ENCODE assay signal across 14 mouse cellular contexts in genomic region chr19:28608747-28609146, GRCm38 (mm10).
DNase-seq lines count a peak whose midpoint lies in the region; ATAC-seq and TF ChIP-seq lines count a peak whose summit lies in the region.
"Had no signal": no experiment of that assay in that cellular context is flagged by ENCODE, and none has a peak within 500 bp of the region (broad histone marks: within the 10 kb centered on the region; RNA-seq: fewer than 3 reads in every experiment).

No protein-coding gene starts in this region.

- WGBS in embryonic facial prominence, embryonic 13.5 days = 53% methylated on average over 5 of the region's 5 CpGs
- WGBS in hindbrain, embryonic 14.5 days = 26% methylated on average over 5 of the region's 5 CpGs
- WGBS in midbrain, postnatal 0 days = 27% methylated on average over 5 of the region's 5 CpGs

- peak; percentile 16 for DNase-seq in left cerebral cortex, postnatal 4 days
- DNase-seq in left cerebral cortex, adult 2 months (ENCODE audit: extremely low spot score in 1 of 2, low spot score in 2 of 2) = no peak
- DNase-seq in hindbrain, embryonic 14.5 days (ENCODE audit: low spot score) = no peak
- DNase-seq in midbrain, postnatal 0 days (ENCODE audit: low spot score) = peak; percentile 69
- DNase-seq in adrenal gland, postnatal 25 days = no peak
- DNase-seq in thymus, postnatal 36 days = no peak
- DNase-seq in urinary bladder, postnatal 25 days (ENCODE audit: low spot score) = no peak
- DNase-seq: cerebellum, adult 9-10 months; kidney, postnatal 14 days; lung, postnatal 14 days; thymus, postnatal 25 days had no signal

- TF ChIP-seq CTCF in left cerebral cortex, adult 2 months (IDR thresholded peaks at IDR 0.05) = no peak
- no peak for TF ChIP-seq CTCF in midbrain, postnatal 0 days (IDR thresholded peaks at IDR 0.05)

- H3K4me1 ChIP-seq in embryonic facial prominence, embryonic 13.5 days = peaks cover 29% of the 10 kb centered on the region
- H3K4me1 ChIP-seq in hindbrain, embryonic 14.5 days (replicated peaks; ENCODE audit: control insufficient read depth, insufficient read depth, low read length) = no peaks in the 10 kb centered on the region
- H3K4me1 ChIP-seq in midbrain, postnatal 0 days (ENCODE audit: insufficient read depth, low read length) = peaks cover 3% of the 10 kb centered on the region

- H3K4me3 ChIP-seq in left cerebral cortex, adult 2 months = no peak overlapping the region
- H3K4me3 ChIP-seq in embryonic facial prominence, embryonic 13.5 days = no peak overlapping the region
- no peak overlapping the region for H3K4me3 ChIP-seq in hindbrain, embryonic 14.5 days (replicated peaks; ENCODE audit: low read length)
- H3K4me3 ChIP-seq in midbrain, postnatal 0 days (ENCODE audit: low read depth, low read length) = no peak overlapping the region
- H3K4me3 ChIP-seq: erythroblast, embryonic 14.5 days; myocyte had no signal

- H3K9me3 ChIP-seq in embryonic facial prominence, embryonic 13.5 days = no peaks in the 10 kb centered on the region
- no peaks in the 10 kb centered on the region for H3K9me3 ChIP-seq in hindbrain, embryonic 14.5 days (ENCODE audit: control insufficient read depth, low read length)
- H3K9me3 ChIP-seq in midbrain, postnatal 0 days (ENCODE audit: low read length) = no peaks in the 10 kb centered on the region

- H3K27ac ChIP-seq in left cerebral cortex, adult 2 months = no peak overlapping the region
- H3K27ac ChIP-seq in embryonic facial prominence, embryonic 13.5 days = peak overlapping the region; percentile 80
- H3K27ac ChIP-seq in hindbrain, embryonic 14.5 days = no peak overlapping the region
- H3K27ac ChIP-seq in midbrain, postnatal 0 days (ENCODE audit: low read depth, low read length) = peak overlapping the region; percentile 1

- no peak overlapping the region for H3K4me2 ChIP-seq in embryonic facial prominence, embryonic 13.5 days
- no peak overlapping the region for H3K4me2 ChIP-seq in hindbrain, embryonic 14.5 days (replicated peaks)
- no peak overlapping the region for H3K4me2 ChIP-seq in midbrain, postnatal 0 days (ENCODE audit: low read depth, low read length, poor library complexity, severe bottlenecking)

- H3K27me3 ChIP-seq in embryonic facial prominence, embryonic 13.5 days = no peaks in the 10 kb centered on the region
- no peaks in the 10 kb centered on the region for H3K27me3 ChIP-seq in hindbrain, embryonic 14.5 days (ENCODE audit: control insufficient read depth, insufficient read depth, low read length)
- no peaks in the 10 kb centered on the region for H3K27me3 ChIP-seq in midbrain, postnatal 0 days (ENCODE audit: insufficient read depth, low read length)

- H3K9ac ChIP-seq in embryonic facial prominence, embryonic 13.5 days = no peak overlapping the region
- no peak overlapping the region for H3K9ac ChIP-seq in hindbrain, embryonic 14.5 days
- H3K9ac ChIP-seq in midbrain, postnatal 0 days (replicated peaks; ENCODE audit: low read length, poor library complexity, severe bottlenecking) = no peak overlapping the region

- no peak for ATAC-seq in embryonic facial prominence, embryonic 13.5 days (ENCODE audit: insufficient number of reproducible peaks, insufficient read depth, low FRiP score, low TSS enrichment, low read depth)
- ATAC-seq in hindbrain, embryonic 14.5 days (ENCODE audit: low FRiP score) = peak; percentile 46; the same call in 1 of the 2 replicates
- peak; percentile 65; the same call in 1 of the 2 replicates for ATAC-seq in midbrain, postnatal 0 days (ENCODE audit: low FRiP score)

- intact Hi-C loops in left cerebral cortex, postnatal 4 days (cut with DNase I) = no loop called here
- intact Hi-C loops in left cerebral cortex, adult 2 months (cut with DNase I) = no loop called here

- H3K36me3 ChIP-seq in embryonic facial prominence, embryonic 13.5 days = no peaks in the 10 kb centered on the region
- no peaks in the 10 kb centered on the region for H3K36me3 ChIP-seq in hindbrain, embryonic 14.5 days (replicated peaks; ENCODE audit: control insufficient read depth, insufficient read depth)
- no peaks in the 10 kb centered on the region for H3K36me3 ChIP-seq in midbrain, postnatal 0 days (ENCODE audit: insufficient read depth, low read length)

Comparison
In these comparisons a context has a peak if more than half of its experiments do, and no peak if none do; other contexts are left out.
1. DNase-seq: peak in left cerebral cortex, postnatal 4 days (single experiment) and midbrain, postnatal 0 days (single experiment); none in left cerebral cortex, adult 2 months (0 of 2), hindbrain, embryonic 14.5 days (single experiment), adrenal gland, postnatal 25 days (single experiment), thymus, postnatal 36 days (0 of 2) and urinary bladder, postnatal 25 days (single experiment).
2. H3K27ac ChIP-seq: peak in embryonic facial prominence, embryonic 13.5 days (single experiment) and midbrain, postnatal 0 days (single experiment); none in left cerebral cortex, adult 2 months (single experiment) and hindbrain, embryonic 14.5 days (single experiment).